Mouse (Mus musculus) limb, embryonic 13.5 days (tissue): ENCODE data around the gene Tsga10. TPM values are rescaled to one million over a fixed set of nuclear protein-coding genes. Genes with fewer than 3 reads are reported as not detected.
"Not testable (repeated sequence)": the region's sequence is repeated elsewhere in the genome, so short reads cannot be mapped to it uniquely, and the experiment has no call there.

Experiments used
- ATAC-seq: fragments of 200-750 bp; cut with Nextera tagmentation; 2 replicates; pipeline ENCODE4 v1.8.0; 2017; ENCODE audit warnings: low read depth, moderate number of reproducible peaks, moderate TSS enrichment; ENCODE audit not compliant: low FRiP score
- H3K27ac ChIP-seq: fragments of 300-500 bp; sonication (generic); 2 replicates; pipeline ENCODE4 v1.5.1; 2015; ENCODE audit warnings: inconsistent platforms, mild to moderate bottlenecking, moderate library complexity
- H3K27me3 ChIP-seq: fragments of 300-500 bp; sonication (generic); 2 replicates; pipeline ENCODE4 v1.6.1; 2015; ENCODE audit warnings: mild to moderate bottlenecking, inconsistent platforms
- H3K36me3 ChIP-seq: fragments of 300-500 bp; sonication (generic); 2 replicates; pipeline ENCODE4 v1.6.1; 2015; ENCODE audit warnings: inconsistent platforms, mild to moderate bottlenecking, moderate library complexity
- H3K4me1 ChIP-seq: fragments of 300-500 bp; sonication (generic); 2 replicates; pipeline ENCODE4 v1.6.1; 2015; ENCODE audit warnings: inconsistent platforms
- H3K4me2 ChIP-seq: fragments of 300-500 bp; sonication (generic); replicated peaks from 2 replicates; pipeline ENCODE4 v1.6.1; 2015; ENCODE audit warnings: inconsistent platforms, mild to moderate bottlenecking, moderate library complexity
- H3K4me3 ChIP-seq: fragments of 300-500 bp; sonication (generic); 2 replicates; pipeline ENCODE4 v1.5.1; 2015; ENCODE audit warnings: moderate library complexity, mild to moderate bottlenecking, inconsistent platforms
- H3K9ac ChIP-seq: fragments of 300-500 bp; sonication (generic); 2 replicates; pipeline ENCODE4 v1.6.1; 2015; ENCODE audit warnings: mild to moderate bottlenecking, inconsistent platforms
- H3K9me3 ChIP-seq: fragments of 300-500 bp; sonication (generic); 2 replicates; pipeline ENCODE4 v1.6.1; 2016; ENCODE audit warnings: inconsistent platforms
- WGBS: fragments of 180-500 bp; shearing (Covaris S2); methylation state at CpG from one replicate; pipeline ENCODE4 v1.1.7; 2015; 5-methylcytosine and 5-hydroxymethylcytosine counted together
- polyA plus RNA-seq: library from polyadenylated mRNA; unstranded; fragments of >200 nt; fragmentation: Nextera tagmentation; extraction: Ambion mirVana; gene quantifications from 2 replicates; pipeline ENCODE4 v1.2.1, GENCODE M21; 2015

Tsga10 gene
- polyA plus RNA-seq, 1 experiment from 2014 or later = 7.5 TPM

- H3K27me3 ChIP-seq = no peaks in the 10 kb centered on the region
- H3K9ac ChIP-seq = no peak overlapping the region
- H3K9me3 ChIP-seq = no peaks in the 10 kb centered on the region
- H3K27ac ChIP-seq = no peak overlapping the region
- H3K4me1 ChIP-seq = no peaks in the 10 kb centered on the region; the same call in 1 of the 2 replicates
- H3K4me3 ChIP-seq = no peak overlapping the region
- no peaks in the 10 kb centered on the region for H3K36me3 ChIP-seq
- H3K4me2 ChIP-seq = no peak overlapping the region
- WGBS = 80% methylated on average over 8 of the region's 8 CpGs
- ATAC-seq = no peak
Measured at GRCm38 (mm10) chr1:37846878-37847277, 19.4 kb downstream of the Tsga10 start.

- Histone ChIP-seq H3K36me3 (peaks cover 4% of the 10 kb centered on the region; the same call in 1 of the 2 replicates), H3K4me3 (no peak overlapping the region), H3K9me3 (no peaks in the 10 kb centered on the region), H3K27me3 (no peaks in the 10 kb centered on the region), H3K27ac (no peak overlapping the region), H3K9ac (no peak overlapping the region), H3K4me1 (no peaks in the 10 kb centered on the region), H3K4me2 (no peak overlapping the region)
- 50% methylated on average over 2 of the region's 2 CpGs for WGBS
- ATAC-seq = no peak
Measured at GRCm38 (mm10) chr1:37831681-37832080, 34.5 kb downstream of the Tsga10 start.

- H3K4me3 ChIP-seq, H3K27ac ChIP-seq, H3K9ac ChIP-seq, H3K36me3 ChIP-seq, H3K4me2 ChIP-seq, H3K27me3 ChIP-seq, H3K9me3 ChIP-seq, H3K4me1 ChIP-seq, ATAC-seq: not testable (repeated sequence)
- WGBS = 91% methylated on average over 1 of the region's 1 CpGs
Measured at GRCm38 (mm10) chr1:37802291-37802690, 63.9 kb downstream of the Tsga10 start.

- no peak for ATAC-seq
- WGBS = 88% methylated on average over 2 of the region's 2 CpGs
Measured at GRCm38 (mm10) chr1:37800298-37800697, 65.9 kb downstream of the Tsga10 start.

GRCm38 (mm10) chr1:37799505-37799904 lies 66.7 kb downstream of the Tsga10 start:
- Histone ChIP-seq H3K27ac (no peak overlapping the region), H3K9me3 (no peaks in the 10 kb centered on the region), H3K27me3 (no peaks in the 10 kb centered on the region), H3K4me3 (no peak overlapping the region), H3K4me2 (no peak overlapping the region), H3K4me1 (no peaks in the 10 kb centered on the region), H3K9ac (no peak overlapping the region), H3K36me3 (no peaks in the 10 kb centered on the region)
- ATAC-seq = no peak
- WGBS = 71% methylated on average over 3 of the region's 3 CpGs

More at GRCm38 (mm10) chr1:37800298-37800697, 65.9 kb downstream of the Tsga10 start:
- Histone ChIP-seq H3K9me3 (no peaks in the 10 kb centered on the region), H3K4me2 (no peak overlapping the region), H3K9ac (no peak overlapping the region), H3K27me3 (no peaks in the 10 kb centered on the region), H3K36me3 (no peaks in the 10 kb centered on the region), H3K4me1 (no peaks in the 10 kb centered on the region), H3K27ac (no peak overlapping the region), H3K4me3 (no peak overlapping the region)

GRCm38 (mm10) chr1:37759407-37759806 lies 106.8 kb downstream of the Tsga10 start:
- ATAC-seq = no peak
- Histone ChIP-seq H3K9me3 (no peaks in the 10 kb centered on the region), H3K4me2 (no peak overlapping the region), H3K4me3 (no peak overlapping the region), H3K9ac (no peak overlapping the region), H3K27ac (no peak overlapping the region), H3K4me1 (no peaks in the 10 kb centered on the region), H3K27me3 (no peaks in the 10 kb centered on the region), H3K36me3 (no peaks in the 10 kb centered on the region)

GRCm38 (mm10) chr1:37744650-37745259 lies 121.5 kb downstream of the Tsga10 start:
- Histone ChIP-seq H3K27ac (no peak overlapping the region), H3K9me3 (no peaks in the 10 kb centered on the region), H3K4me2 (no peak overlapping the region), H3K4me3 (no peak overlapping the region), H3K4me1 (no peaks in the 10 kb centered on the region), H3K36me3 (no peaks in the 10 kb centered on the region), H3K9ac (no peak overlapping the region), H3K27me3 (no peaks in the 10 kb centered on the region)
- ATAC-seq = no peak
- 86% methylated on average over 9 of the region's 9 CpGs for WGBS

GRCm38 (mm10) chr1:37742602-37743270 lies 123.5 kb downstream of the Tsga10 start:
- Histone ChIP-seq H3K27me3 (no peaks in the 10 kb centered on the region), H3K4me2 (no peak overlapping the region), H3K4me3 (no peak overlapping the region), H3K36me3 (no peaks in the 10 kb centered on the region), H3K9ac (no peak overlapping the region), H3K27ac (no peak overlapping the region), H3K9me3 (no peaks in the 10 kb centered on the region), H3K4me1 (no peaks in the 10 kb centered on the region)
- no peak for ATAC-seq
- 72% methylated on average over 14 of the region's 14 CpGs for WGBS

- WGBS = 87% methylated on average over 11 of the region's 11 CpGs
- H3K9ac ChIP-seq = no peak overlapping the region
- H3K4me3 ChIP-seq = no peak overlapping the region
- H3K27me3 ChIP-seq = no peaks in the 10 kb centered on the region
- no peak overlapping the region for H3K4me2 ChIP-seq
- H3K4me1 ChIP-seq = no peaks in the 10 kb centered on the region
- no peaks in the 10 kb centered on the region for H3K9me3 ChIP-seq
- no peak for ATAC-seq
- no peak overlapping the region for H3K27ac ChIP-seq
- H3K36me3 ChIP-seq = no peaks in the 10 kb centered on the region
Measured at GRCm38 (mm10) chr1:37742126-37742525, 124.1 kb downstream of the Tsga10 start.

- no peak for ATAC-seq
- Histone ChIP-seq H3K9ac (no peak overlapping the region), H3K4me3 (no peak overlapping the region), H3K4me2 (no peak overlapping the region), H3K27ac (no peak overlapping the region), H3K9me3 (no peaks in the 10 kb centered on the region), H3K36me3 (no peaks in the 10 kb centered on the region), H3K27me3 (no peaks in the 10 kb centered on the region), H3K4me1 (no peaks in the 10 kb centered on the region)
- WGBS = 73% methylated on average over 8 of the region's 8 CpGs
Measured at GRCm38 (mm10) chr1:37740161-37740802, 125.9 kb downstream of the Tsga10 start.

- Histone ChIP-seq H3K36me3 (no peaks in the 10 kb centered on the region), H3K4me1 (no peaks in the 10 kb centered on the region), H3K4me3 (no peak overlapping the region), H3K27me3 (no peaks in the 10 kb centered on the region), H3K9ac (no peak overlapping the region), H3K4me2 (no peak overlapping the region), H3K27ac (no peak overlapping the region), H3K9me3 (no peaks in the 10 kb centered on the region)
- WGBS = 65% methylated on average over 2 of the region's 2 CpGs
- ATAC-seq = no peak
Measured at GRCm38 (mm10) chr1:37738895-37739294, 127.3 kb downstream of the Tsga10 start.

GRCm38 (mm10) chr1:37737045-37737444 lies 129.2 kb downstream of the Tsga10 start:
- H3K4me3 ChIP-seq = no peak overlapping the region
- H3K36me3 ChIP-seq = no peaks in the 10 kb centered on the region
- no peaks in the 10 kb centered on the region for H3K9me3 ChIP-seq
- WGBS = 69% methylated on average over 4 of the region's 4 CpGs
- H3K9ac ChIP-seq = no peak overlapping the region
- H3K27me3 ChIP-seq = no peaks in the 10 kb centered on the region
- no peak for ATAC-seq
- H3K27ac ChIP-seq = no peak overlapping the region
- no peak overlapping the region for H3K4me2 ChIP-seq
- no peaks in the 10 kb centered on the region for H3K4me1 ChIP-seq
